Mouse (Mus musculus) midbrain, embryonic 14.5 days (tissue): ENCODE data around the gene Hoxd4. TPM values are rescaled to one million over a fixed set of nuclear protein-coding genes. Genes with fewer than 3 reads are reported as not detected.
A peak's percentile ranks its signal among the peaks of the same experiment; 100 is the strongest.

Experiments
- ATAC-seq: fragments of 200-750 bp; cut with Nextera tagmentation; 2 replicates; pipeline ENCODE4 v1.8.0; 2017; ENCODE audit warnings: moderate number of reproducible peaks, moderate library complexity; ENCODE audit not compliant: low FRiP score, low TSS enrichment
- DNase-seq: peaks from one replicate; pipeline ENCODE4 v3.0.0-alpha.2; 2015
- H3K27ac ChIP-seq: fragments of 300-500 bp; sonication (generic); replicated peaks from 2 replicates; pipeline ENCODE4 v1.5.1; 2014; ENCODE audit warnings: mild to moderate bottlenecking, low read depth, low read length, moderate library complexity
- H3K27me3 ChIP-seq: fragments of 300-500 bp; sonication (generic); 2 replicates; pipeline ENCODE4 v1.6.1; 2014; ENCODE audit warnings: low read length, control low read depth, mixed read lengths; ENCODE audit not compliant: control insufficient read depth, insufficient read depth
- H3K36me3 ChIP-seq: fragments of 300-500 bp; sonication (generic); 2 replicates; pipeline ENCODE4 v1.6.1; 2014; ENCODE audit warnings: low read length, control low read depth; ENCODE audit not compliant: control insufficient read depth, insufficient read depth
- H3K4me1 ChIP-seq: fragments of 300-500 bp; sonication (generic); 2 replicates; pipeline ENCODE4 v1.6.1; 2014; ENCODE audit warnings: mild to moderate bottlenecking, antibody characterized with exemption, low read length, control low read depth; ENCODE audit not compliant: control insufficient read depth, insufficient read depth
- H3K4me2 ChIP-seq: fragments of 300-500 bp; sonication (generic); 2 replicates; pipeline ENCODE4 v1.6.1; 2014; ENCODE audit warnings: mild to moderate bottlenecking, low read length, moderate library complexity
- H3K4me3 ChIP-seq: fragments of 300-500 bp; sonication (generic); replicated peaks from 2 replicates; pipeline ENCODE4 v1.5.1; 2014; ENCODE audit warnings: low read depth, low read length
- H3K9ac ChIP-seq: fragments of 300-500 bp; sonication (generic); replicated peaks from 2 replicates; pipeline ENCODE4 v1.6.1; 2014; ENCODE audit warnings: mild to moderate bottlenecking, low read length, moderate library complexity
- H3K9me3 ChIP-seq: fragments of 300-500 bp; sonication (generic); 2 replicates; pipeline ENCODE4 v1.6.1; 2016; ENCODE audit warnings: low read length, control low read depth, mixed read lengths; ENCODE audit not compliant: control insufficient read depth
- WGBS: fragments of 180-500 bp; shearing (Covaris S2); extraction: QIAGEN DNeasy Blood & Tissue Kit; methylation state at CpG from one replicate; pipeline ENCODE4 v1.1.7; 2014; 5-methylcytosine and 5-hydroxymethylcytosine counted together
- polyA plus RNA-seq: library from polyadenylated mRNA; unstranded; fragments of >200 nt; fragmentation: Nextera tagmentation; extraction: Ambion mirVana; gene quantifications from 2 replicates; pipeline ENCODE4 v1.2.1, GENCODE M21; 2014

The Hoxd4 gene
- polyA plus RNA-seq, 1 experiment from 2014 or later = not detected

DNA sequence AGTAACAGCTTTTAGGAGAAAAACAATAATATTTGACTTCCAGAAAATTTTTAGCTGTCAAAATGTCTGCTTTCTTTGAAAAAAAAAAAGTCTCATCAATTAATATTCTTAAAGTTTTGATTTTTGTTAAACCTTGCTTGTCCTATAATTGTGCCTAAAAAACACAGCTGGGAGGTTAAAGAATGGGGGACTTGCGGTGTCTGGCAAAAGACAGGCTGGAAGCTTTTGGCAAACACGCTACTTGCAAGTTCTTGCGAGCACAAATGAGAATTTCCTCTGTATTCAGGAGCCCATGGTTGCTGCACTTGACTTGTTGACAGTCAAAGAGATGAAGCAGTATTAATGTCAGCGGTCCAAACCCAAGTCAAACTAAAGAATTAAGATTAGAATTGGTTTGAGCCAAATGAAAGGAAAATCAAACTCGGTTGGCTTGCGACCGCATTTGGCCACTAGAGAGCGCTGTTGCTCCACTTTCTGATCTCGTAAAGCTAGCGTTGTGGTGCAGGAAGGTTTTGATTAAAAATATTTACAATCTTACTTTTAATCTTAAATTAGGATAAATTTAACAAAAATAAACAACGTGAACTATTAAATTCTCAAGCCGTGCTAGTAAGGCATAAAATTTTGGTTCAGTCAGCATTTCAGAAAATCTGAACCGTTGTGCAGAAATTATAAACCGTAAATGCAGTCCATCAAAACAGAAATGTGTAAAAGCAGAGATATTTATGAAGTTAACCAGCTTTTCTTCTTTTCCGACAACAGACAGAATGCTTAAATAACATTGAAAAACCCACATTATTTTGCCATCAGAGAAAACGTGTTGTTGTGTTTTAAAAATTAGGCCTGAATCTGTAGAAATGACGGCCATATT lies 9.5 kb upstream of the Hoxd4 start:
- no peak overlapping the region for H3K27ac ChIP-seq
- H3K36me3 ChIP-seq = no peaks in the 10 kb centered on the region
- no peak overlapping the region for H3K4me2 ChIP-seq
- H3K9me3 ChIP-seq = no peaks in the 10 kb centered on the region
- H3K9ac ChIP-seq = no peak overlapping the region
- H3K27me3 ChIP-seq = peaks cover 95% of the 10 kb centered on the region
- H3K4me3 ChIP-seq = no peak overlapping the region
- 12% methylated on average over 17 of the region's 17 CpGs for WGBS
- no peaks in the 10 kb centered on the region for H3K4me1 ChIP-seq
- ATAC-seq (no peak), DNase-seq (peak; percentile 94)

DNA sequence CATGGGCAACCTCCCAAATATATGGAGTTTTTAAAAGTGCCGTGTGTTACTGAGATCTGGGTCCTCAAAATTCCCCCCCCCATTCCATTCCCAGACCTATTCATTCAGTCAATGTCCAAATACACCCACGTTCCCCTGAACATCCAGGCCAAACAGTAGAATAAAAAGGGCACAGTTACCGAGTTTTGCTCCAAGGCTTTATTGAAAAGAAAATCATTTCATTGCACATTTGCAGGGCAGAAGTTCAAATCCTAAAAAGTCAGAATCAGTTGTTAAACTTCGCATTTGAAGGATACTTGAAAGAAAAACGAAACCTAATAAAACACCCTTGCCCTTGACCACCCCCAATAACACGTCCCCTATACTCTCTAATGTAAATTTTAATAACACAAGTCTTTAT lies 8.9 kb upstream of the Hoxd4 start:
- H3K4me2 ChIP-seq = no peak overlapping the region
- no peak overlapping the region for H3K27ac ChIP-seq
- H3K4me1 ChIP-seq = no peaks in the 10 kb centered on the region
- H3K9ac ChIP-seq = no peak overlapping the region
- ATAC-seq = no peak
- H3K36me3 ChIP-seq = no peaks in the 10 kb centered on the region
- DNase-seq = no peak
- no peak overlapping the region for H3K4me3 ChIP-seq
- H3K9me3 ChIP-seq = no peaks in the 10 kb centered on the region
- peaks cover 95% of the 10 kb centered on the region for H3K27me3 ChIP-seq
- 10% methylated on average over 6 of the region's 6 CpGs for WGBS

DNA sequence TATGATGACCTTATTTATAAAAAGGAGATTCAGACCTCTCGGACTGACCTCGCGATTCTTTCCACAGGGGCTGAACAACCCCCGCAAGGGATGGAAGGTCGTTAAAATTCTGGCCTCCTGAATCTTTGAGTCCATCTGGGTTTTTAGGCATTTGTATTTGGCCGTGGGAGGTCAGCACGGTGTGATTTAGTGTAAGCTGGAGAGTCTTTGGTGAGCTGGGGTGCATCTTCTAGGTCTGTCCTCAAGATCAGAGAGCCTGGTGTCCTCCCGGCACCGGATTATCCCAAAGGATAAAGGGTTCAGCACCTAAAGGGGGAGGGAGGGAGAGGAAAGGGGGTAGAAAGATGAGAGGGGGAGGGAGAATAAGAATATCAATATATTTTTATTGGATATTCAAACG lies 8.4 kb upstream of the Hoxd4 start:
- no peak for ATAC-seq
- no peak for DNase-seq
- H3K36me3 ChIP-seq = no peaks in the 10 kb centered on the region
- H3K27me3 ChIP-seq = peaks cover 95% of the 10 kb centered on the region
- no peaks in the 10 kb centered on the region for H3K4me1 ChIP-seq
- H3K9ac ChIP-seq = no peak overlapping the region
- no peaks in the 10 kb centered on the region for H3K9me3 ChIP-seq
- WGBS = 3% methylated on average over 10 of the region's 10 CpGs
- no peak overlapping the region for H3K4me3 ChIP-seq
- H3K4me2 ChIP-seq = no peak overlapping the region
- no peak overlapping the region for H3K27ac ChIP-seq

DNA sequence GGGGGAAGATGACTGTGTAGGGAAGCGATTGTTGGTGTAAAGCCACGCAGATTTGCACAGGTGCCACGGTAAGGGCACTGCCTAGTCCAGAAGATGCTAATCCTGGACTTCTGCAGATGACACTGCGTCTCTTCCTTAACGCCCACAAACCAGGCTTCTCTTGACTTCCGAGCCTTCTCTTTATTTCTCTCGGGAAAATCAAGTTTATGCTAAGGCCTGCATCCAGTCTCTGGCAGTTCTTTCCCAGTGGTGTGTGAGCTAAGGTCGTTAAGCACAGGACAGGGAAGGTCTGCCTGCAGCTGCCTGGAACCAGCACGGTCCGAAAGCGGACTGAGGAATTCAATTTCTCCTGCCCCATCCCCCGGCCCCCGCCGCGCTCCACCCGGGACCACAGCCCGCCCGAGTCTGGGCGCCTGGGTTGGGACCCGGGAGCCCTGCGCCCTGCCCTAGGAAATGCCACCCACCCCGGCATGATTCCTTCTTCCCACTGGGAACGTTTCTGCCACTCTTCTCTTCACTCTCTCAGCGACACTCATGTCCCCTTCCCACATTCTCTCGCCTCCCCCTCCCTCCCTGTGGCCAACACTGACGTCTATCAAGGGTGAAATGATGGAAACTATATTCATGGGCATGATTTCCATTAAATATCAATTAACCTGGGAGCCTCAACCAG lies 7.9 kb upstream of the Hoxd4 start:
- 1% methylated on average over 26 of the region's 26 CpGs for WGBS
- H3K4me2 ChIP-seq = no peak overlapping the region

DNA sequence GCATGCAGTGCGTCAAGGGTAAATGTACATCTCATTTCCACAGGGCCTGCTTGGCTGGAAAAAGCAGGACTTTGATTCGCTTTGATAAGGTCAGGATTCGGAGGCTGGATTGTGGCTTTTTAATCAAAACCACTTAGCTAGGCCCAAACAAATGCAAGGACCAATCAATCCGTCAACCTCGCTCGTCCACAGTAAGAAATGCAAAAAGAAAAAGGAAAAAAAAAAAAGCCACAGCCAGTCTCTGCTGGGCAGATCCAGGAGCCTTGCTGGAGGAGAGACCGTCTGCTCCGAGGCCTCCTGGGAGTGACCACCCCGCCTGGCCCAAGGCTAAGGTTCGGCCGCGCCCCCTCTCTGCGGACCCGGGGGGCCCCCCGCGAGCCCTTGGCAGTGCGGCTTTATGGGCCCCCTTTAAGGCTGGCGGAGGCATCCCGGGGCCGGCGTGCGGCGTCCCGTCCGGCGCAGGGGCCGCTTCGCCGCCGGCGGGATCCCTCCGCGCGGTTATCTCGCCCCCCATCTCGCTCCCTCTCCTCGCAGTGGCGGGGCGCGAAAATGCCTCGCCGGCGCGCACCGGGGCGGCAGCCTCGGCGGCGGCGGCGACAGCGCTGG lies 7.2 kb upstream of the Hoxd4 start, which contains the start of gene Hoxd8:
Gene Hoxd8 (plus strand): TSS at position 223 of the 606 bp plus-strand sequence.
- peak within 1 kb of the TSS; percentile 51 for H3K4me2 ChIP-seq
- DNase-seq = no peak
- no peak for ATAC-seq

More for the DNA sequence above, 7.9 kb upstream of the Hoxd4 start:
- Histone ChIP-seq H3K27me3 (peaks cover 95% of the 10 kb centered on the region), H3K9me3 (no peaks in the 10 kb centered on the region), H3K4me3 (no peak overlapping the region), H3K27ac (no peak overlapping the region), H3K9ac (no peak overlapping the region), H3K4me1 (no peaks in the 10 kb centered on the region), H3K36me3 (no peaks in the 10 kb centered on the region)
- DNase-seq (no peak), ATAC-seq (no peak)

DNA sequence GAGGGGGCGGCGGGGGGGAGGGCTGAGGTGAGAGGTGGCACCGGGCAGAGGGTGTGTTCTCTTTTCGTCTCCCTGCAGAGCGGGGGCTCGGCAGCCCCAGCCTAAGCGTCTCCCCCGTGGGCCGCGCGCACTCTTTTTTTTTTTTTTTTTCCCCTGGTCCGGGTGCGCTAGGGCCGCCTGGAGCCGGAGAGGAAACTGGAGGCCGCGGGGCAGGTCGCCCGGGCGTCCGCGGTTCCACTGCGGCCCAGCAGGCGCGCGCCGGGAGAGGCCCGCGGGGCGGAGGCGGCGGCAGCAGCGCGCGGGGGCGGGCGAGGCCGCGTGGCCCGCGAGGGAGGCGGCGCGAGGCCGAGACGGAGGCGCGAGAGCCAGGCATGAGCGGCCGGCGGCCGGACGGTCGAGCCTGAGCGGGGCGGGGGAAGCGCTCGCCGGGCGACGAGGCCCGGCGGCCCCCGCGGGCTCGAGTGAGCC lies 6.7 kb upstream of the Hoxd4 start:
- no peaks in the 10 kb centered on the region for H3K9me3 ChIP-seq
- ATAC-seq (no peak), DNase-seq (no peak)
- peak overlapping the region; percentile 24 for H3K4me3 ChIP-seq
- H3K27me3 ChIP-seq = peaks cover 94% of the 10 kb centered on the region
- under 1% methylated on average over 62 of the region's 66 CpGs for WGBS
- no peaks in the 10 kb centered on the region for H3K36me3 ChIP-seq
- peak overlapping the region; percentile 51 for H3K4me2 ChIP-seq
- H3K27ac ChIP-seq = no peak overlapping the region
- no peak overlapping the region for H3K9ac ChIP-seq
- H3K4me1 ChIP-seq = no peaks in the 10 kb centered on the region

More for the DNA sequence above, 7.2 kb upstream of the Hoxd4 start, which contains the start of gene Hoxd8:
- H3K9ac ChIP-seq = no peak within 1 kb of the TSS
- no peaks in the 10 kb centered on the region for H3K4me1 ChIP-seq
- no peaks in the 10 kb centered on the region for H3K36me3 ChIP-seq
- H3K27me3 ChIP-seq = peaks cover 95% of the 10 kb centered on the region
- H3K9me3 ChIP-seq = no peaks in the 10 kb centered on the region
- under 1% methylated on average over 48 of the region's 52 CpGs for WGBS
- H3K4me3 ChIP-seq = peak within 1 kb of the TSS; percentile 24
- no peak within 1 kb of the TSS for H3K27ac ChIP-seq

DNA sequence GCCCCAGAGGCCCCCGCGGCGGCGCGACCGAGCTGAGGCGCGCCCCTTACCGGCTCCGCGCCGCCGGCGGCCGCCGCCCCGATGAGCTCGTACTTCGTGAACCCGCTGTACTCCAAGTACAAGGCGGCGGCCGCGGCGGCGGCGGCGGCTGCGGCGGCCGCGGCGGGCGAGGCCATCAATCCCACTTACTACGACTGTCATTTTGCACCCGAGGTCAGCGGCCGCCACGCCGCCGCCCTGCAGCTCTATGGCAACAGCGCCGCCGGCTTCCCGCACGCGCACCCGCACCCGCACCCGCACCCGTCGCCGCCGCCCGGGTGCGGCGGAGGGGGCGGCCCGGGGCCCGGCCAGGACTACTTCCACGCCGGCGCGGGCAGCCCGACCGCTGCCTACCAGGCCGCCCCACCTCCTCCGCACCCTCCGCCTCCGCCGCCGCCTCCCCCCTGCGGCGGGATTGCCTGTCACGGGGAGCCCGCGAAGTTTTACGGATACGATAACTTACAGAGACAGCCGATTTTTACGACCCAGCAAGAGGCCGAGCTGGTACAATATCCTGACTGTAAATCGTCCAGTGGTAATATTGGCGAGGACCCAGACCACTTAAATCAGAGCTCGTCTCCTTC lies 6.2 kb upstream of the Hoxd4 start:
- ATAC-seq = no peak

DNA sequence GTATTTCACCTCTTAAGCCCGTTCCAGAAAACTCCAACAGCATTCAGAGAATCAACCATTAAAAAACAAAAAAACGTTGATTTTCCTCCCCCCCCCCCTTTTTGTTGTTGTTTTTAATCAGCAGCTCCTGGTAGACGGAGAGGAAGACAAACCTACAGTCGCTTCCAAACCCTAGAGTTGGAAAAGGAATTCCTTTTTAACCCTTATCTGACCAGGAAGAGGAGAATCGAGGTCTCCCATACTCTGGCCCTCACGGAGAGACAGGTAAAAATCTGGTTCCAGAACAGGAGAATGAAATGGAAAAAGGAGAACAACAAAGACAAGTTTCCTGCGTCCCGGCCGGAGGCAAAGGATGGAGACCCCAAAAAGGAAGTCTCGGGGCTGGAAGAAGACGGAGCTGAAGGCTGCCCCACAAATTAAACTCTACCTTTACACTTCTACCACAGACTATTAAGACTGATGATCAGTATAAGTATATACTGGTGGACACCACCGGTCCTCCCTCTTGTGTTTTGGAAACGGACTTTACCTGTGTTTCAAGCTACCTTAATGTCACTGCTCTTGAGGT lies 5.3 kb upstream of the Hoxd4 start:
- H3K4me2 ChIP-seq = no peak overlapping the region

More for the DNA sequence above, 6.2 kb upstream of the Hoxd4 start:
- H3K4me1 ChIP-seq = no peaks in the 10 kb centered on the region
- H3K27ac ChIP-seq = no peak overlapping the region
- H3K9me3 ChIP-seq = no peaks in the 10 kb centered on the region
- DNase-seq = no peak
- peak overlapping the region; percentile 51 for H3K4me2 ChIP-seq
- H3K27me3 ChIP-seq = peaks cover 94% of the 10 kb centered on the region
- H3K4me3 ChIP-seq = peak overlapping the region; percentile 24
- under 1% methylated on average over 69 of the region's 85 CpGs for WGBS
- H3K36me3 ChIP-seq = no peaks in the 10 kb centered on the region
- H3K9ac ChIP-seq = no peak overlapping the region

More for the DNA sequence above, 5.3 kb upstream of the Hoxd4 start:
- DNase-seq = no peak
- Histone ChIP-seq H3K27me3 (peaks cover 94% of the 10 kb centered on the region), H3K9me3 (no peaks in the 10 kb centered on the region), H3K9ac (no peak overlapping the region), H3K4me1 (no peaks in the 10 kb centered on the region), H3K4me3 (no peak overlapping the region), H3K27ac (no peak overlapping the region), H3K36me3 (no peaks in the 10 kb centered on the region)
- 2% methylated on average over 13 of the region's 13 CpGs for WGBS
- no peak for ATAC-seq
